Mouse (Mus musculus) 416B (cell line): ENCODE results near the gene Mavs.

ENCODE experiments used
- DNase-seq: peaks from one replicate; pipeline ENCODE4 v3.0.0; 2011; ENCODE audit warnings: low read depth

Mavs gene

GRCm38 (mm10) chr2:131261481-131262212 is 27.8 kb downstream of the Mavs start:
- no peak for DNase-seq

DNA sequence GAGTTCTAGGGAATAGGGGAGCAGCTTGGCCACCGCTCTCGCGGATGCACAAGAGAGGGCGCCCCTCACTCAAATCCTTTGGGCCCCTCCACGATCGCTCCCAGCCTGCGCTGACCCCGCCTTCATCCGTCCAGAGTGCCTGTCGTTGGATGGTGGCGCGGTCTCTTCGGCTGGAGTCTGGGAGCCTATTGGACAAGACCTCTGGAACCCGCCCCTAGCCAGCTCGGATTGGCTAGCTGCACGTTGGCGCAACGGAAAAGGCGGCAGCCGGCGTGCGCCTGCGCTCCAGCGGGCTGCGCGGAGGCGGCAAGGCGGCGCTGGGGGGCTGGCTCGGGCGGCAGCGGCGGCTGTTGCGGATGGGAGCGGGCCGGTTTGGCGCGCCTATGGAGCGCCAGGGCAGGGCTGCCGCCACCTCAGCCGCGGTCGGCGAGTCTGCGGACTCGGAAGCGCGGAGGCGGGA is 28.4 kb downstream of the Mavs start, which contains the start of gene Pank2:
Pank2 (plus strand) TSS at position 283 of the 460 bp plus-strand sequence.
- DNase-seq, result peak; percentile 97

- DNase-seq, result peak; percentile 84
These were observed 29.1 kb downstream of the Mavs start for GRCm38 (mm10) chr2:131262680-131263670.

DNA sequence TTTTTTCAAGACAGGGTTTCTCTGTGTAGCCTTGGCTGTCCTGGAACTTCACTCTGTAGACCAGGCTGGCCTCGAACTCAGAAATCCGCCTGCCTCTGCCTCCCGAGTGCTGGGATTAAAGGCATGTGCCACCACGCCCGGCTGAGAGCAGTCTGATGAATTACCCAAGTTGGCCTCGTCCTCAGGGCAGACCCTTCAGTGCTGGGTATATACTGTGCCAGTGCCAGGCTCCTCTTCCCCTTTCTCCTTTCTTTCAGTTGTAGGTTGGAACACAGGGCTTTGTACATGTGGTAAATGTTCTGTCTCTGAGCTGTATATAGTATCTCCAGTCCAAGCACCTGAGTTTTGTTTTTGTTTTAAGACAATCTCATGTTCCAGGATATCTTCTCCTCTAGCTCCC is 30.2 kb downstream of the Mavs start:
- peak; percentile 32 for DNase-seq

DNA sequence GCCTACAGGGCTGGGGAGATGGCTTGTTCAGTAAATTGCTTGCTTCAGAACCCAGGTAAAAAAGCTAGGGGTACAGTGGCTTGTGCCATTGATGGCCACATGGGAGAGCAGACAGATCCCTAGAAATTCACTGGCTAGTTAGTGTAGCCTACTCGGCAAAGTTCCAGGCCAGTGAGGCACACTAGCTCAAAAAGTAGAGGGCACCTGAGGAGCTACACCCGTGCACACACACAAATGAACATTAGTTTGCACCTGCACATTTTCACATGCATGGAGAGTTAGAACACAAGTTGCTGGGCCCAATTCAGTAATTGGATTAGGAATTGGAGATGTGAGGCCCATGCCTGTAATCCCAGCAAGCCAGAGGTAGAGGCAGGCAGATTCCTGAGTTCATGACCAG is 31.2 kb downstream of the Mavs start:
- no peak for DNase-seq

GRCm38 (mm10) chr2:131275493-131275892 is 41.6 kb downstream of the Mavs start:
- DNase-seq, result no peak

GRCm38 (mm10) chr2:131276722-131277121 is 42.9 kb downstream of the Mavs start:
- no peak for DNase-seq

DNA sequence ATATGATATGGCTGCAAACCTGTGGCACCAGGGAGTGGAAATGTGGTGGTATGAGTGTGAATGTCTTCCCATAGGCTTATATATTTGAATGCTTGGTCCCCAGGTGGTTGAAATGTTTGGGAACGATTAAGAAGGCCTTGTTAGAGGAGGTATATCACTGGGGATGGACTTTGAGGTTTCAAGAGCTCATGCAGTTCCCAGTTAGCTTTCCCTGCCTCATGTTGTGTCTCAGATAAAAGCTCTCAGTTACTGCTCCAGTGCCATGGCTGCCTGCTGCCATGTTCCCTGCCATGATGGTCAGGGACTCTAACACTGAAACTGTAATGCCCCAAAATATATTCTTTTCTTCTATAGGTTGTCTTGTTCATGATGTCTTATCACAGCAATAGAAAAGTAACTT is 47.7 kb downstream of the Mavs start:
- no peak for DNase-seq

DNA sequence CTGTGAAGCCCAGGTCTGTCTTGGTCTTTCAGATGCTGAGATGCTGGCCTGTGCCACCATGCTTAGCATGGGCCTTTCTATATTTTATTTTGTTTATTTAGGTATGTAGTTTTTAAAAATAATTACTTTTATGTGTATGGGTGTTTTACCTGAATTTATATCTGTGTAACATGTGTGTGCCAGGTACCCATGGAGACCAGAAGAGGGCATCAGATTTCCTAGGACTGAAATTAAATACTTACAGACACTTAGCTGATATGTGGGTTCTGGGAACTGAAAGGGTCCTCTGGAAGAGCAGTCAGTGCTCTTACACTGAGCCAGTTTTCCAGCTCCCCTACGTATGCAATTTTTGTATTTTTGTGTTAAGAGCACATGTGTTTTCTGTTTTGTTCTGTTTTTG is 52.4 kb downstream of the Mavs start:
- peak; percentile 30 for DNase-seq

GRCm38 (mm10) chr2:131290669-131291068 is 56.8 kb downstream of the Mavs start:
- DNase-seq, result no peak

GRCm38 (mm10) chr2:131296746-131297261 is 62.9 kb downstream of the Mavs start:
- no peak for DNase-seq
